Mouse (Mus musculus) WW6 (cell line): ENCODE measurements at regions not wholly inside any gene's neighbourhood (a gene's known extent, or its start where the extent isn't known, plus 50 kb on each side); places are given as distances from the start of the nearest gene placed in this dataset.

Experiments used
- DNase-seq: peaks from one replicate; pipeline ENCODE4 v3.0.0-alpha.2; 2013; ENCODE audit warnings: low read depth, low spot score

DNA sequence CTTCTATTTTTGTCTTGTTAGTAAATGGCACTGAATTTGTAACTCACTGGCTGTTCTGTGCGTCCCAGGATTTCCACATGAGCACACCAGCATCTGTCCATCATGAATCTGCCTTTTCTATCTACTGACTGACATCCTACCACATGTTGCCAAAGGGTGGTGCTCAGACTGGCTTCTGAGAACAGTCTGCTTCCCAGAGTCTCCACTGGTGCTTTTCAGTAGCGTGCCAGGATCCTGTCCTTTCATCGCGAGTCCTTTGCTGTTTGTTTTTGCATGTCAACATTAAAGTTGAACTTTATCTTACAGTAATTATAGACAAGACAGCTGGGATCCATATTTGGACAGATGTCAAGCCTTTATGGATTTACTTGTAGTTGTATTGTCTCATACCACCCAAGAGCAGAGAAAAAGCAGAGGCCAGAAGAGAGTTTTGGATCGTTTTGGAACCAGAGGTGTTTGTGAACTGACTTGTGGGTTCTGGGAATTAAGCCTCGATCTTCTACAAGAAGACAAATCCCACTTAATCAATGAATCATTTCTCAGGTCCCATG lies 314.0 kb upstream of the Agtr1b start:
- DNase-seq: no peak

DNA sequence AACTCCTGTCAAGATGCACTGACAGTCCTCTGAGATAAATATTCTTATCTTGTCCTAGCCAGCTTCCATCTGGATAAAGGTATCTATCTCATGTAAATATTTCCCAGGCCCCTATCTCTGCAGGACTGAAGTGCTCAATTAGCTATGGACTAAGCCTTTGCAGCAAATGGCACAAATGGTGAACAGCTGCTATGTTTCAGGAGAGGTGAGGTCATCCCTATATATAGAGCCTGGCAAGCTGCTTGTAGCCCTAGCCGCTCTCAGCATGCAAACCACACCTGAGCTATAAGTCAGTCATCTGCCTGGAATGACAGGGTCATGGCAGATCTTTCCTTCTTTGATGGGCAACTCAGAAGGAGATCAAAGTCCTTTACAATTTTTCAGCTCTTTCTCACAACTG lies 294.9 kb upstream of the Agtr1b start:
- DNase-seq: no peak

DNA sequence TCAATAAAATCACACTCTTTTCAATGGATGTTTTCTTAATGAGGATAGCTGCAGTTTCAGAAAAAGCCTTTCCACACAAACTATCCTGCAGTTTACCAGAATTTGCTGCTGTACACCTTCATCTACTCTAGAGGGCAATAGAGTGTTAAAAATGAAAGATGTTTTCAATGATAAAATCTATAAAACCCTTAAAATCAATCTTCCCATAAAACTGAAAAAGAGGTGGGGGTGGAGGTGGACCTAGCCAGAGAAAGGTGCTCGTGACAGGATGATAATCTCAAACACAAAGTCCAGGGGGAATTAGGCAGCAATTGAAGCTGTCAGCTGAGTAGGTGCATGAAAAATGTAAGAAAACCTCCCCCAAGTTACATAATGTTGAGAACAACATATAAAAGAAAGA lies 288.4 kb upstream of the Agtr1b start:
- DNase-seq: no peak
